Mouse (Mus musculus) stomach, embryonic 16.5 days (tissue): ENCODE results near the gene Cenpe. TPM values are rescaled to one million over a fixed set of nuclear protein-coding genes. Genes with fewer than 3 reads are reported as not detected.

Experiments
- ATAC-seq: fragments of 200-750 bp; cut with Nextera tagmentation; 2 replicates; pipeline ENCODE4 v1.8.0; 2017; ENCODE audit warnings: moderate number of reproducible peaks, moderate TSS enrichment; ENCODE audit not compliant: insufficient read depth, low FRiP score
- H3K27ac ChIP-seq: fragments of 300-500 bp; sonication (generic); 2 replicates; pipeline ENCODE4 v1.5.1; 2014; ENCODE audit warnings: low read length
- H3K27me3 ChIP-seq: fragments of 300-500 bp; sonication (generic); 2 replicates; pipeline ENCODE4 v1.6.1; 2014; ENCODE audit warnings: low read length, control low read depth, mixed read lengths; ENCODE audit not compliant: control insufficient read depth, insufficient read depth
- H3K36me3 ChIP-seq: fragments of 300-500 bp; sonication (generic); 2 replicates; pipeline ENCODE4 v1.6.1; 2014; ENCODE audit warnings: low read length; ENCODE audit not compliant: control insufficient read depth, insufficient read depth
- H3K4me1 ChIP-seq: fragments of 300-500 bp; sonication (generic); 2 replicates; pipeline ENCODE4 v1.6.1; 2014; ENCODE audit warnings: low read length, control low read depth, mixed read lengths; ENCODE audit not compliant: control insufficient read depth, insufficient read depth
- H3K4me2 ChIP-seq: fragments of 300-500 bp; sonication (generic); 2 replicates; pipeline ENCODE4 v1.6.1; 2014; ENCODE audit warnings: low read depth, low read length, mixed read lengths
- H3K4me3 ChIP-seq: fragments of 300-500 bp; sonication (generic); replicated peaks from 2 replicates; pipeline ENCODE4 v1.5.1; 2014; ENCODE audit warnings: mild to moderate bottlenecking, low read length
- H3K9ac ChIP-seq: fragments of 300-500 bp; sonication (generic); 2 replicates; pipeline ENCODE4 v1.6.1; 2014; ENCODE audit warnings: low read length
- H3K9me3 ChIP-seq: fragments of 300-500 bp; sonication (generic); replicated peaks from 2 replicates; pipeline ENCODE4 v1.6.1; 2016; ENCODE audit warnings: low read length, control low read depth; ENCODE audit not compliant: control insufficient read depth
- WGBS: fragments of 180-500 bp; shearing (Covaris S2); extraction: QIAGEN DNeasy Blood & Tissue Kit; methylation state at CpG from one replicate; pipeline ENCODE4 v1.1.7; 2014; 5-methylcytosine and 5-hydroxymethylcytosine counted together
- polyA plus RNA-seq: library from polyadenylated mRNA; unstranded; fragments of >200 nt; fragmentation: Nextera tagmentation; extraction: Ambion mirVana; gene quantifications from 2 replicates; pipeline ENCODE4 v1.2.1, GENCODE M21; 2015

Cenpe gene
- polyA plus RNA-seq, 1 experiment from 2014 or later, result 20.4 TPM

- Histone ChIP-seq H3K4me1 (no peaks in the 10 kb centered on the region), H3K27ac (no peak overlapping the region), H3K9me3 (no peaks in the 10 kb centered on the region), H3K36me3 (peaks cover 26% of the 10 kb centered on the region), H3K27me3 (no peaks in the 10 kb centered on the region), H3K4me2 (no peak overlapping the region), H3K4me3 (no peak overlapping the region), H3K9ac (no peak overlapping the region)
- 76% methylated on average over 3 of the region's 3 CpGs for WGBS
- no peak for ATAC-seq
Measured at GRCm38 (mm10) chr3:135232462-135232861, 20.1 kb downstream of the Cenpe start.

DNA sequence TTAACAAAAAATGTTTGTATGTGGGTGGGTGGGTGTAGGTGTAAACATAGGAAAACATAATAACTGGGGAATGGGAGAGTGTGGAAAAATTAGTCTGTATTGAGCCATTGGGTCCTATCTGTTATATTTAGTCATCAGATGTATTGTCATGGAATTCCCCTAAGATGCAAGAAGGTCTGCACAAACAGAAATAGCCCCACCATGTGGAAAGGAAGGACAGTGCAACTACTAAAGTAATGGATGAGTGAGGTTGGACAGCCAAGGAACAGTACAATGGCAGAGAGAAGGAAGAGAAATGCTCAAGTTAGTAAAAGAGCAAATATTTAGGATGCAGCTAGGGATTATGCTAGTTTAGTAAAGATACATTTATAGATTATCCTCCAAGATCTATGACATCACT lies 33.4 kb downstream of the Cenpe start:
- no peak overlapping the region for H3K9ac ChIP-seq
- no peak for ATAC-seq
- H3K36me3 ChIP-seq, result peaks cover 27% of the 10 kb centered on the region

DNA sequence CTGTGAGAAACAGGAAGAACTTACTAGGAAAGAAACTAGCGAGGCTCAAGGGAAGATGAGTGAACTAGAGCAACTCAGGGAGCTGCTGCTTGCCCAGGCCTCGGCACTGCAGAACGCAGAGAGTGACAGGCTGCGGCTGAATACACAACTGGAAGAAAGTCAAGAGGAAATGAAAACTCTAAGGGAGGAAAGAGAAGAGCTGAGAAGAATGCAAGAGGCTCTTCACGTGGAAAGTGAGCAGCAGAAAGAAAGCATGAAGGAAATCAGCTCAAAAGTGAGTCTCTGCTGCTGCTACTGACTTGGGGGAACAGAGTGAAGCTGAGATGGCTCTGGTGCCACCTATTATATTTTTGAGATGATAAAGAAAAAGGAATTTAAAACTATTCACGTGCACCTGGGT lies 34.5 kb downstream of the Cenpe start:
- Histone ChIP-seq H3K27me3 (no peaks in the 10 kb centered on the region), H3K9ac (no peak overlapping the region), H3K4me1 (no peaks in the 10 kb centered on the region), H3K36me3 (peaks cover 23% of the 10 kb centered on the region), H3K27ac (no peak overlapping the region), H3K4me3 (no peak overlapping the region), H3K9me3 (no peaks in the 10 kb centered on the region), H3K4me2 (no peak overlapping the region)
- no peak for ATAC-seq
- WGBS, result 92% methylated on average over 6 of the region's 6 CpGs

More for the DNA sequence above, 33.4 kb downstream of the Cenpe start:
- no peaks in the 10 kb centered on the region for H3K9me3 ChIP-seq
- H3K4me2 ChIP-seq, result no peak overlapping the region
- no peaks in the 10 kb centered on the region for H3K4me1 ChIP-seq
- H3K27me3 ChIP-seq, result no peaks in the 10 kb centered on the region
- no peak overlapping the region for H3K27ac ChIP-seq
- no peak overlapping the region for H3K4me3 ChIP-seq

GRCm38 (mm10) chr3:135249104-135249503 lies 36.8 kb downstream of the Cenpe start:
- WGBS, result 75% methylated on average over 6 of the region's 6 CpGs
- peak; percentile 69; the same call in 1 of the 2 replicates for ATAC-seq
- no peak overlapping the region for H3K4me2 ChIP-seq
- H3K9me3 ChIP-seq, result no peaks in the 10 kb centered on the region
- no peaks in the 10 kb centered on the region for H3K27me3 ChIP-seq
- H3K27ac ChIP-seq, result no peak overlapping the region
- no peak overlapping the region for H3K9ac ChIP-seq
- H3K4me3 ChIP-seq, result no peak overlapping the region
- H3K36me3 ChIP-seq, result peaks cover 16% of the 10 kb centered on the region
- H3K4me1 ChIP-seq, result no peaks in the 10 kb centered on the region

- ATAC-seq, result no peak
- H3K9me3 ChIP-seq, result no peaks in the 10 kb centered on the region
- no peak overlapping the region for H3K4me2 ChIP-seq
- no peak overlapping the region for H3K27ac ChIP-seq
- no peaks in the 10 kb centered on the region for H3K27me3 ChIP-seq
- WGBS, result 92% methylated on average over 6 of the region's 6 CpGs
- H3K4me3 ChIP-seq, result no peak overlapping the region
- H3K4me1 ChIP-seq, result no peaks in the 10 kb centered on the region
- H3K9ac ChIP-seq, result no peak overlapping the region
- peaks cover 21% of the 10 kb centered on the region for H3K36me3 ChIP-seq
Measured at GRCm38 (mm10) chr3:135251825-135252224, 39.5 kb downstream of the Cenpe start.

GRCm38 (mm10) chr3:135254784-135255183 lies 42.4 kb downstream of the Cenpe start:
- no peaks in the 10 kb centered on the region for H3K27me3 ChIP-seq
- ATAC-seq, result no peak

GRCm38 (mm10) chr3:135258919-135259318 lies 46.6 kb downstream of the Cenpe start:
- Histone ChIP-seq H3K9me3 (no peaks in the 10 kb centered on the region), H3K4me3 (no peak overlapping the region), H3K4me1 (no peaks in the 10 kb centered on the region), H3K27me3 (no peaks in the 10 kb centered on the region), H3K36me3 (peaks cover 18% of the 10 kb centered on the region), H3K4me2 (no peak overlapping the region), H3K27ac (no peak overlapping the region), H3K9ac (no peak overlapping the region)
- ATAC-seq, result no peak
- WGBS, result 85% methylated on average over 10 of the region's 10 CpGs

More at GRCm38 (mm10) chr3:135254784-135255183, 42.4 kb downstream of the Cenpe start:
- no peak overlapping the region for H3K4me3 ChIP-seq
- H3K27ac ChIP-seq, result no peak overlapping the region
- no peaks in the 10 kb centered on the region for H3K4me1 ChIP-seq
- H3K36me3 ChIP-seq, result peaks cover 10% of the 10 kb centered on the region
- no peak overlapping the region for H3K4me2 ChIP-seq
- no peak overlapping the region for H3K9ac ChIP-seq
- no peaks in the 10 kb centered on the region for H3K9me3 ChIP-seq

DNA sequence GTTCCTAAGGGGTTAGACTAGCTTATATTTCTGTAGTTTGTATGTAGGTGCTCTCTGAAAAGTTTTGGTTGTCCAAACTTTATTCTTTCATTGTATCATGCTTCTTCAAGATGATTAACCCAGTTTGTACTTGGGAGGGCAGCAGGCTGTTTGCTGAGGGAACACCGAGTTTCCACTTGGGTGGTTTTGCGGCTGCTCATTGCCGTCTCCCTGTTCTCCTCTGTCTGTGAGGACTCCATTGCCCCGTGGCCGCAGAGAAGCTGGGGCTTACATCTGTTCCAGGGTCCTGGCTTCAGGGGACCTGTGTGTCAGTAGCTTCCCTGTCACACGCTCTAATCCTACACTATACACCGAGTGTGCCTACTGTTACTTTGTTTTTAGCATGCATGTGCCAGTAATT lies 47.9 kb downstream of the Cenpe start:
- Histone ChIP-seq H3K27me3 (no peaks in the 10 kb centered on the region), H3K9me3 (no peaks in the 10 kb centered on the region), H3K4me3 (no peak overlapping the region), H3K27ac (no peak overlapping the region), H3K36me3 (peaks cover 23% of the 10 kb centered on the region), H3K4me1 (no peaks in the 10 kb centered on the region), H3K9ac (no peak overlapping the region), H3K4me2 (no peak overlapping the region)
- WGBS, result 97% methylated on average over 7 of the region's 7 CpGs
- ATAC-seq, result no peak

DNA sequence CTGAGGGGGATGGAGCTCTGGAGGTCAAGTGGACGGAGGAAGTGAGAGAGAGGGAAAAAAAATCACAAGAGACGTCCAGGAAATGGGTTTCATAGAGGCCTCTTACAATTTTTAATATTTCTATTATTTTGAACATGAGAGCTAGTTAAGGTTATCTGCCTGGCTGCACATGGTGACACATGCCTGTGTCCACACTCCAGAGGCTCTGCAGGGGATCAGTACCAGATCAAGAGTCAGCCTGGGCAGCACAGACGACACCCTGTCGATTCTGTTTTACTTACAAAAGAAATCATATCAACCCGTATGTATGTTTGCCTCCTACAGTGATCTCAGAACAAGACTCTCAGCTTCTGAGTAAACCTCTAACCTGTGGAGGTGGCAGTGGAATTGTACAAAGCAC lies 56.3 kb downstream of the Cenpe start:
- Histone ChIP-seq H3K27me3 (no peaks in the 10 kb centered on the region), H3K9ac (no peak overlapping the region), H3K4me1 (no peaks in the 10 kb centered on the region), H3K36me3 (peaks cover 25% of the 10 kb centered on the region; the same call in 1 of the 2 replicates), H3K4me3 (no peak overlapping the region), H3K9me3 (no peaks in the 10 kb centered on the region), H3K27ac (no peak overlapping the region), H3K4me2 (no peak overlapping the region)
- WGBS, result 89% methylated on average over 5 of the region's 5 CpGs
- no peak for ATAC-seq
